Mouse (Mus musculus): ENCODE results near the gene Slc6a18. TPM values are rescaled to one million over a fixed set of nuclear protein-coding genes. Genes with fewer than 3 reads are reported as not detected.
"Not testable (repeated sequence)": the region's sequence is repeated elsewhere in the genome, so short reads cannot be mapped to it uniquely, and the experiment has no call there.

The Slc6a18 gene
- polyA plus RNA-seq, 1 experiment from 2014 or later: not detected

DNA sequence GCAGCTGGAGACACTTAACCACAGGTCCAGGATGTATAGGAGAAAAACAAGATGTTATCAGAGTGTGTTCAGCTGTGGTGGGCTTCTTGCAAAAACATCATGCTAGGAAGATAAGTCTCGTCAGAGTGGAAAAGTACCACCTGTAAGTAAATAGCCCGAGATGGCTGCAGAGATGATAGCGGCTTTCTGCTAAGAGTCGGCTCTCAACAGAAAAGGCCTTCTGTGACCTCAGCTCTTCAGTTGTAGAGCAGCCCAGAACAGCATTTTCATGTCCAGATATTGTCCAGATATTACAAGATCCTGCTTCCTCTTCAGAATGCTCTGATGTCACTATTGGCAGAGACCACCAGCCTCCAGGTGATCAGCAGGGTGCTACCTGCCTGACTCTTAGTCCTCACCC lies 25.7 kb upstream of the Slc6a18 start:
- WGBS: 86% methylated on average over 4 of the region's 4 CpGs
- H3K9ac ChIP-seq (replicated peaks); H3K4me1 ChIP-seq (replicated peaks); H3K36me3 ChIP-seq; ATAC-seq; H3K27me3 ChIP-seq; H3K27ac ChIP-seq; H3K4me3 ChIP-seq (replicated peaks); H3K9me3 ChIP-seq; H3K4me2 ChIP-seq (replicated peaks): not testable (repeated sequence)

DNA sequence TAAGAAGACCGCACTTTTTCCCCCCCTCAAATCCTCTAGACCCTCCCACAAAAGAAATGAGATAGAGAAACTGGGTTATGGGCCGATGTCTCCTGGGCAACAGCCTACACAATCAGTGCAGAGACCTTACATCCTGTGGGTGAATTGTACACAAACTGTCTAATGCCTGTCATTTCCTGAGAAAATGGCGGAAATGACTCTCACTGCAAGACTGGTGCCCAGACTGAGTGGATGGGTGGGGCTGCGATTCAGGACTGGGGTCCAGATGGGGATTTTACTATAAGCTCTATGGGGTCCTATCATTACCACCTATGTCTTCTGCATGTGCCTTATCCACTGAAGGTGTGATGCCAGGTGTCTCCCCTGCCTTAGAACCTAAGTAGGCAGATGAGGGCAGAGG lies 25.0 kb upstream of the Slc6a18 start:
- Histone ChIP-seq H3K4me3 (replicated peaks) (no peak overlapping the region), H3K36me3 (no peaks in the 10 kb centered on the region), H3K4me1 (replicated peaks) (no peaks in the 10 kb centered on the region), H3K9me3 (no peaks in the 10 kb centered on the region), H3K9ac (replicated peaks) (no peak overlapping the region), H3K4me2 (replicated peaks) (no peak overlapping the region), H3K27ac (no peak overlapping the region), H3K27me3 (no peaks in the 10 kb centered on the region)
- 91% methylated on average over 4 of the region's 4 CpGs for WGBS
- ATAC-seq: no peak

DNA sequence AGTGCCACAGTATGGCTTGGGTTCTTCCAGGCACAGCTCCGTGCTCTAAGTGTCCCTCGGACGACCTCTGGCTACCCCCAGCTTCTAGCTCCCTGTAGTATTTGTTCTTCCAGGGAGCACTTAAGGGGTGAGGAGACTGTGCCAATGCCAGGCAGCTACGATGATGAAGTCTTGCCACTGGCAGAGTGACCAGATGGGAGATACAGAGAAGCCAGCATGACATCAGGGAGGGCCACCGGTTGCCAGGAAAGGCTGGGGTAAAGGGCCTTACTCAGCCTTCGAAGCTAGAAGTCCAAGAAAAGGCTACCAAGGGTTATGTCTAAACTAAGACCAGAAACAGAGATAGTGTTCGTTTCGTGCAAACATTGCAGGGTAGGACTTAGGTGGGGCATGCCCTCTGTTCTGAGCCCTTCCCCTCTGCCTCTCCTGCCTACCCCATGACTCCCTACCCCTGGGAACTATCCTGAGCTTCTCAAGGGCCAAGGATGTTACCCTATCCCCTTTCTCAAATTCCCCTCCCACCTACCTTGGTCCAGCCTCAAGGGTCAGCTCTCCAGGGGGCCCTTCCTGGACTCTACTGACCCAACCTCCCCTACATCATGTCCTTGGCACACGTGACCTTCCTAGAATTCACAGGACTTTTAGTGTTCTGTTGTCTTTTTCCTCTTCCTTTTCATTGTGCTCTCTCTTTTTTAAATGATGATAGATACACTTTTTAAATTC lies 23.5 kb upstream of the Slc6a18 start:
- Histone ChIP-seq H3K36me3 (no peaks in the 10 kb centered on the region), H3K4me1 (replicated peaks) (no peaks in the 10 kb centered on the region), H3K9me3 (no peaks in the 10 kb centered on the region), H3K4me3 (replicated peaks) (no peak overlapping the region), H3K27ac (no peak overlapping the region), H3K9ac (replicated peaks) (no peak overlapping the region), H3K27me3 (0 out of 2 replicates have a peak, but pooled peaks cover 3% of the 10 kb centered on the region), H3K4me2 (replicated peaks) (no peak overlapping the region)
- no peak for ATAC-seq
- 85% methylated on average over 9 of the region's 9 CpGs for WGBS

DNA sequence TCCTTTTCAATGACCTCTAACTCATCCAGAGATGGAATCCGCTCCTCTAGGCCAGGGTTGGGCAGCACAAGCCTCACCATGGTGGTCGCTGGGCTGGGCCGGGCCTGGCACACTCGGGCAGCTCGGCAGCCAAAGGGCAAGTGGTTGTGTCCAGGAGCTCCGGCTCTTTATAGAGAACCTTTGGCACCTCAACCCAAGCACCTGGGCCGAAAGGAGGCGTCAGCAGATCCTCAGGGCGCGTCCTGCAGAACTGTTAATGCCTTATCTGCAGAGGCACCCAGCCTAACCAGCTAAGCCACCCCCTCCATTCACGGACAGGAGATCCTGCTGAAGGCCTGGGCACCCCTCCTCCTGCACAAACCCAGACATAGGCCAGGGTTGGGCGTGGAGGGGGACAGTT lies 22.7 kb upstream of the Slc6a18 start:
- H3K36me3 ChIP-seq: no peaks in the 10 kb centered on the region

DNA sequence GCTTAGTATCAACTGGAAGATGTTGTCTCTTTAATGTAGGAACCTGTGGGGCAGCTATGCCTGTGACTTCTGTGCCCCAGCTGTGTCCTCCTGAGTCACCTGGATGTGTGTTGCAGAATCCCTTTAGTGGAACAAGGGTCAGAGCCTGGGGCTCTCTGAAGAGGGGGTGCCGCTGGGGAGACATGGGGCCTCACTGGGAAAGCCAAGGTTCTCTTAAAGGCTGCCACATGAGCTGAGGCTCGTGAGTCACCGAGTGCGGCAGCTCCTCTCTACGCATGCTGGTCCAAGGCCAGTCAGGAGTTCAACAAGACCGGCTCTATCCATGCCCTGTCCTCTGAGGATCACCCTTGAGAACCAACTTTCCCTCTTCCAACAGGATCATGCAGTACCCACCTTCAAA lies 21.9 kb upstream of the Slc6a18 start:
- H3K9ac ChIP-seq (replicated peaks): no peak overlapping the region
- H3K4me2 ChIP-seq (replicated peaks): no peak overlapping the region
- no peaks in the 10 kb centered on the region for H3K36me3 ChIP-seq
- H3K9me3 ChIP-seq: no peaks in the 10 kb centered on the region
- H3K4me1 ChIP-seq (replicated peaks): no peaks in the 10 kb centered on the region
- no peak overlapping the region for H3K27ac ChIP-seq
- WGBS: 90% methylated on average over 6 of the region's 6 CpGs
- no peak overlapping the region for H3K4me3 ChIP-seq (replicated peaks)
- 0 out of 2 replicates have a peak, but pooled peaks cover 3% of the 10 kb centered on the region for H3K27me3 ChIP-seq
- no peak for ATAC-seq

More for the DNA sequence above, 22.7 kb upstream of the Slc6a18 start:
- no peak overlapping the region for H3K4me2 ChIP-seq (replicated peaks)
- H3K9me3 ChIP-seq: no peaks in the 10 kb centered on the region
- H3K4me3 ChIP-seq (replicated peaks): no peak overlapping the region
- 92% methylated on average over 12 of the region's 12 CpGs for WGBS
- 0 out of 2 replicates have a peak, but pooled peaks cover 3% of the 10 kb centered on the region for H3K27me3 ChIP-seq
- H3K4me1 ChIP-seq (replicated peaks): no peaks in the 10 kb centered on the region
- H3K27ac ChIP-seq: no peak overlapping the region
- no peak for ATAC-seq
- H3K9ac ChIP-seq (replicated peaks): no peak overlapping the region

DNA sequence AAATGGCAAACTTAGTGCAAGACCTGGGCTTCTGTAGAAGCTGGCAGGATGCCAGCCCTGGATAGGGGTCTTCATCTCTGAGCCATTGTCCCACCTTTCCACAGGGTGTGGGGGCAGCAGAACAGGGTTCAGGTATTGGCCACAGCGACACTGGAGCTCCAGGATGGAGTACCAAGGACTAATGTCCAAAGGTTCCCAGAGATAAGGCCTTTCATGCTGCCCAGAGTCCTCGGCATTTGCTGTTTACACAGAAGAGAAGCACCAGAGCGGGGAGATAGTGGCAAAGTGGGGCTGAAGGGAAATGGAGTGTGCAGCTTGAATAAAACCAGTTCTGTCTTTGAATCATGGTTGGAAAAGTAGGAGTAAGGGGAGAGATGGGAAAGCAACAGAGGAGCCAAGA lies 18.7 kb upstream of the Slc6a18 start:
- no peaks in the 10 kb centered on the region for H3K4me1 ChIP-seq (replicated peaks)
- H3K27me3 ChIP-seq: 0 out of 2 replicates have a peak, but pooled peaks cover 3% of the 10 kb centered on the region
- WGBS: 81% methylated on average over 3 of the region's 3 CpGs
- no peak overlapping the region for H3K9ac ChIP-seq (replicated peaks)
- no peak overlapping the region for H3K4me2 ChIP-seq (replicated peaks)
- no peak overlapping the region for H3K4me3 ChIP-seq (replicated peaks)
- no peaks in the 10 kb centered on the region for H3K9me3 ChIP-seq
- H3K27ac ChIP-seq: no peak overlapping the region
- no peaks in the 10 kb centered on the region for H3K36me3 ChIP-seq
- ATAC-seq: no peak

DNA sequence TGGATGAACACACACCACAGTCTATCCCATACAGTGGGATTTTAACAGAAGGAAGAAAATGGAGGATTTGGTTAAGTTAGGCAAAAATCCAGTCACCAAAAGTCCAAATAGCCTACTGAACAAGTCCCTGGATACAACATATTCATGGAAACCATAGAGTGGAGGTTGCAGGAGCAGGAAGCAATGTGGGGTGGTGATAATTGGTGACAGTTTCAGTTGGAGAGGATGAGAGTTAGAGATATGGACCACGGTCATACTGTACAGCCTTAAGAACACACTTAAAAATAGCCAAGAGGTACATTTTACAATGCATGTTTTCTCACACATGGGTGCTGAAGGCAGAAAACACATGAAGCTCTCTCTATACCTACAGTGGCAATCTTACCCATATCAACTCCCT lies 17.1 kb upstream of the Slc6a18 start:
- H3K36me3 ChIP-seq: no peaks in the 10 kb centered on the region
- 94% methylated on average over 1 of the region's 1 CpGs for WGBS
- H3K4me3 ChIP-seq (replicated peaks): no peak overlapping the region
- no peak overlapping the region for H3K4me2 ChIP-seq (replicated peaks)
- H3K4me1 ChIP-seq (replicated peaks): no peaks in the 10 kb centered on the region
- 0 out of 2 replicates have a peak, but pooled peaks cover 3% of the 10 kb centered on the region for H3K27me3 ChIP-seq
- no peak overlapping the region for H3K9ac ChIP-seq (replicated peaks)
- no peaks in the 10 kb centered on the region for H3K9me3 ChIP-seq
- ATAC-seq: no peak
- H3K27ac ChIP-seq: no peak overlapping the region

DNA sequence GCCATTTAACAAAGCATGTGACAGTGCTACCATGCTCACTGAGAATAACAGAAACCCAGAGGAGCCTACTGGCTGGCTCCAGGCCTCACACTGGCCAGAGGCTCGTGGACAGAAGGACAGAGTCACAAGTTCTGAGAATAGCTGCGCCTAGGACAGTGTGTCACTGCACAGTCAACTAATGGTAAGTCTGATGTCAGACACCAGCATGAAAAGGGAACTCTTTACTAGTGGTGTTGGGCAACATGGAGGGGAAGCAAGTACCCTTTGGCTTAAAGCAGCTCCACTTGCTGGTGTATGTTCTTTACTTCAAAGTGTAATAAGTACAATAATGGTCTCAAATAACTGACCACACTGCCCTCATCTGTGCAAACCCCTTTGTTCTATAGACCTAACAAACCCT lies 15.5 kb upstream of the Slc6a18 start:
- WGBS: 73% methylated on average over 2 of the region's 2 CpGs
- Histone ChIP-seq H3K27ac (no peak overlapping the region), H3K9me3 (no peaks in the 10 kb centered on the region), H3K27me3 (0 out of 2 replicates have a peak, but pooled peaks cover 3% of the 10 kb centered on the region), H3K4me2 (replicated peaks) (no peak overlapping the region), H3K9ac (replicated peaks) (no peak overlapping the region), H3K4me3 (replicated peaks) (no peak overlapping the region), H3K36me3 (no peaks in the 10 kb centered on the region), H3K4me1 (replicated peaks) (no peaks in the 10 kb centered on the region)
- no peak for ATAC-seq

DNA sequence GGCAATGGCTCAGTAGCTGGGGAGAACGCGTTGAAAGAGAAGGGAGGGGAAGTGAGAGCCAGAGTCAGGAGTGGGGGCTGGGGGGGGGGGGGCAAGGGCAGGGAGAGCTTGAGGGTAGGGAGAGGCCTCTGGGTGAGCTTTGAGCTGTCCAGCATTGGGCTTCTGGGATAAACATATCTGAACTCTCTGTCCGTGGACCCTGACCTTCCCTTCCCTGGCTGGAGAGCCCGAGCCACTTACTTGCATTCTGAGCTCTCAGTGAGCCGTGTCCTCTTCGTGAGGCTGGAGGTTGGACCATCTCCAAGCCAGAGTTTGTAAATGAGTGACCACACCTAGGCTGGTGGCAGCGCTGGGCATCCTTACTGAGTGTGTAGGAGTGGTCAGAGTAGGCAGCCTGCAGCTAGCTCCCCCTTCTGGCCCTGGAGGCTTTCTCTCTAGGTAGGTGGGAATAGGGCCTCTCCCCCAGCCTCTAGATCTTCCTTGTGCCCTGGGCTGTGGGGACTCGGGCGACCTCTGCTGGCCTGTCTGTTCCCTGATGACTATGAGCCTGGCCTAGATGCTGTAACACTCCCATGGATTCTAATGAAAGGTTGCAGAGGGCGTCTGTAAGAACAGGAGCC lies 14.5 kb upstream of the Slc6a18 start:
- Histone ChIP-seq H3K9me3 (no peaks in the 10 kb centered on the region), H3K4me3 (replicated peaks) (no peak overlapping the region), H3K9ac (replicated peaks) (no peak overlapping the region), H3K36me3 (no peaks in the 10 kb centered on the region), H3K4me1 (replicated peaks) (no peaks in the 10 kb centered on the region), H3K27ac (no peak overlapping the region), H3K4me2 (replicated peaks) (no peak overlapping the region), H3K27me3 (0 out of 2 replicates have a peak, but pooled peaks cover 3% of the 10 kb centered on the region)
- WGBS: 33% methylated on average over 10 of the region's 10 CpGs
- peak; percentile 88 for ATAC-seq

DNA sequence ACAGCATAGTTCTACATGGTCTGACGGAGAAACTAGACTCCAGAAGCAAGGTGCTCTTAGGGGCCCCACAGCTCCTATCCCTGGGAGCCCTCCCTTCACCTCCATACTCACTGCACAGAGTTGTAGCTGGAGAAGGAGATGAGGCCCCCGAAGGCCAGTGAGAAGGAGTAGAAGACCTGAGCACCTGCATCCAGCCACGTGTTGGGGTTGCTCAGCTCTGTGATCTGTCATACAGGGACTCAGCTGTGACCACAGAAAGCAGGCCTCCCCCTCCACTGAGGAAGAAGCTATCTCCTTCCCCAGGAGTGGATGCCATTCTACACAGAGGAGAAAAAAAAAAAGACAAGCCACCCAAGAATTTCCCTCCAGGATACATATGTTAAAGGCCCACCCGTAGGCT lies 11.1 kb upstream of the Slc6a18 start:
- H3K27me3 ChIP-seq: no peaks in the 10 kb centered on the region
- no peaks in the 10 kb centered on the region for H3K36me3 ChIP-seq
- no peaks in the 10 kb centered on the region for H3K9me3 ChIP-seq
- WGBS: 87% methylated on average over 4 of the region's 4 CpGs
- H3K9ac ChIP-seq (replicated peaks): no peak overlapping the region
- ATAC-seq: no peak
- H3K4me1 ChIP-seq (replicated peaks): no peaks in the 10 kb centered on the region
- no peak overlapping the region for H3K27ac ChIP-seq
- H3K4me2 ChIP-seq (replicated peaks): no peak overlapping the region
- no peak overlapping the region for H3K4me3 ChIP-seq (replicated peaks)

DNA sequence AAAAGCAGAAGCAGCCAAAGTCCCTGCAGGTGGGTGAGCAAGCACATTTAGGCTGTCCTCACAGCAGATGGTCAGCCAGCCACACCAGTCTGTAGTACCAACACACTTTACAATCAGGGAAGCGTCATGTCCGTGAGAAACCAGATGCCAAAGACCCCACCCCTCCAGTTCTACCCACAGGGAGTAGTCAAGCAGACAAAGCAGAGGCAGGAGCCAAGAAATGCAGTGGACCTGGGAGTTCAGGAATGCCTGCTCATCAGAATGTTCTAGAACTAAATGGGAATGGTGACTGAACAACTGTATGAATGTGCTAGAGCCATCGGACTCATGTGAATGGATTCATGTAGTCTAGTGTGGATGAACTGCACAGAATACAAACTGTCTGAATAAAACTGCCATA lies 9.8 kb upstream of the Slc6a18 start:
- Histone ChIP-seq H3K9ac (replicated peaks) (no peak overlapping the region), H3K9me3 (no peaks in the 10 kb centered on the region), H3K27ac (no peak overlapping the region), H3K27me3 (no peaks in the 10 kb centered on the region), H3K4me2 (replicated peaks) (no peak overlapping the region), H3K4me3 (replicated peaks) (no peak overlapping the region), H3K36me3 (no peaks in the 10 kb centered on the region), H3K4me1 (replicated peaks) (no peaks in the 10 kb centered on the region)
- no peak for ATAC-seq
- 69% methylated on average over 3 of the region's 3 CpGs for WGBS

DNA sequence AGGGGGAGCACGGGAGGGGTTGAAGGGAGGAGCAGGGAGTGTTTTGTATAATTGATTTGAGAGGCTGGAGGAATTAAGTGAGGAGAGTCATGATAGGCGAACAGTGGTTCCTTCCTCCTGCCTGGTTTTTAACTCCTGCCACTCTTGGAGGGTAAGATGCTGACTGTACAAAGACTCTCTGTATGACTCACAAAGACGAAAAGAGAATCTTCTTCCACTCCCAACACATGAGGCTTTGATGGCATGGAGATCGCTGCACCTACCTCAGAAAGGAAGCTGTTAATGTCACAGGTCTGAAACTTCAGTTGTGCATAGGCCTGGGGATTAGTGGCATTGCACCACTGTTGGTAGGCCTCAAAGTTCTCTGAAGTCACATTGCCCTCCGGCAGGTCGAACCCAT lies 7.7 kb upstream of the Slc6a18 start:
- no peak overlapping the region for H3K4me2 ChIP-seq (replicated peaks)
- no peaks in the 10 kb centered on the region for H3K4me1 ChIP-seq (replicated peaks)
- H3K27ac ChIP-seq: no peak overlapping the region
- 85% methylated on average over 6 of the region's 6 CpGs for WGBS
- H3K4me3 ChIP-seq (replicated peaks): no peak overlapping the region
- H3K36me3 ChIP-seq: no peaks in the 10 kb centered on the region
- H3K27me3 ChIP-seq: no peaks in the 10 kb centered on the region
- no peak overlapping the region for H3K9ac ChIP-seq (replicated peaks)
- H3K9me3 ChIP-seq: no peaks in the 10 kb centered on the region
- no peak for ATAC-seq

All from midbrain, embryonic 13.5 days (tissue).